Mouse (Mus musculus) T-helper 17 cell (primary cell): ENCODE results near the gene Nodal.

Source experiments
- in situ Hi-C, 2 experiments: fragments of 300-600 bp; cut with MboI, MseI; formaldehyde crosslinking; loops; 1 replicate in 1 of 2; 2 replicates in 1 of 2; pipeline ENCODE4 v1.15.1; 2025; ENCODE audit warnings: high pct_unique_total_duplicates in 2 of 2

The Nodal gene

GRCm38 (mm10) chr10:61417672-61418071 lies at the start of gene Nodal:
TSS of gene Nodal (plus strand) at chr10:61417972.
- in situ Hi-C loops: no loop called here

- in situ Hi-C loops: no loop called here
Measured at GRCm38 (mm10) chr10:61369755-61370154, 48.0 kb upstream of the Nodal start.

GRCm38 (mm10) chr10:61370273-61370979 lies 47.3 kb upstream of the Nodal start:
- in situ Hi-C loops: no loop called here

- in situ Hi-C loops: no loop called here
Measured at GRCm38 (mm10) chr10:61371884-61372584, 45.7 kb upstream of the Nodal start.

- in situ Hi-C loops: no loop called here
Measured at GRCm38 (mm10) chr10:61372585-61372923, 45.2 kb upstream of the Nodal start.

- in situ Hi-C loops: no loop called here
Measured at GRCm38 (mm10) chr10:61374076-61374475, 43.7 kb upstream of the Nodal start.

GRCm38 (mm10) chr10:61374771-61375481 lies 42.8 kb upstream of the Nodal start:
- in situ Hi-C loops: no loop called here

- in situ Hi-C loops: no loop called here
Measured at GRCm38 (mm10) chr10:61378050-61378449, 39.7 kb upstream of the Nodal start.

- in situ Hi-C loops: no loop called here
Measured at GRCm38 (mm10) chr10:61378698-61379097, 39.1 kb upstream of the Nodal start.

- in situ Hi-C loops: no loop called here
Measured at GRCm38 (mm10) chr10:61379340-61380040, 38.3 kb upstream of the Nodal start.

GRCm38 (mm10) chr10:61380186-61380585 lies 37.6 kb upstream of the Nodal start:
- in situ Hi-C loops: no loop called here

GRCm38 (mm10) chr10:61381823-61382222 lies 35.9 kb upstream of the Nodal start:
- in situ Hi-C loops: no loop called here

GRCm38 (mm10) chr10:61382281-61382731 lies 35.5 kb upstream of the Nodal start:
- in situ Hi-C loops: no loop called here

- in situ Hi-C loops: no loop called here
Measured at GRCm38 (mm10) chr10:61383021-61383714, 34.6 kb upstream of the Nodal start, which contains the start of gene Pald1. TSS of gene Pald1 (minus strand) at chr10:61383530.

- in situ Hi-C loops: no loop called here
Measured at GRCm38 (mm10) chr10:61383715-61384047, 34.1 kb upstream of the Nodal start.

GRCm38 (mm10) chr10:61385174-61385573 lies 32.6 kb upstream of the Nodal start:
- in situ Hi-C loops: no loop called here

GRCm38 (mm10) chr10:61386284-61386683 lies 31.5 kb upstream of the Nodal start:
- in situ Hi-C loops: no loop called here

GRCm38 (mm10) chr10:61389020-61389419 lies 28.8 kb upstream of the Nodal start:
- in situ Hi-C loops: no loop called here

- in situ Hi-C loops: no loop called here
Measured at GRCm38 (mm10) chr10:61390148-61390547, 27.6 kb upstream of the Nodal start.

- in situ Hi-C loops: no loop called here
Measured at GRCm38 (mm10) chr10:61392584-61392983, 25.2 kb upstream of the Nodal start.

GRCm38 (mm10) chr10:61394476-61395136 lies 23.2 kb upstream of the Nodal start:
- in situ Hi-C loops: no loop called here
